Mouse (Mus musculus) stomach, embryonic 16.5 days (tissue): ENCODE data around the gene Kremen1. TPM values are rescaled to one million over a fixed set of nuclear protein-coding genes. Genes with fewer than 3 reads are reported as not detected.

Experiments used
- ATAC-seq: fragments of 200-750 bp; cut with Nextera tagmentation; 2 replicates; pipeline ENCODE4 v1.8.0; 2017; ENCODE audit warnings: moderate number of reproducible peaks, moderate TSS enrichment; ENCODE audit not compliant: insufficient read depth, low FRiP score
- H3K27ac ChIP-seq: fragments of 300-500 bp; sonication (generic); 2 replicates; pipeline ENCODE4 v1.5.1; 2014; ENCODE audit warnings: low read length
- H3K27me3 ChIP-seq: fragments of 300-500 bp; sonication (generic); 2 replicates; pipeline ENCODE4 v1.6.1; 2014; ENCODE audit warnings: low read length, control low read depth, mixed read lengths; ENCODE audit not compliant: control insufficient read depth, insufficient read depth
- H3K36me3 ChIP-seq: fragments of 300-500 bp; sonication (generic); 2 replicates; pipeline ENCODE4 v1.6.1; 2014; ENCODE audit warnings: low read length; ENCODE audit not compliant: control insufficient read depth, insufficient read depth
- H3K4me1 ChIP-seq: fragments of 300-500 bp; sonication (generic); 2 replicates; pipeline ENCODE4 v1.6.1; 2014; ENCODE audit warnings: low read length, control low read depth, mixed read lengths; ENCODE audit not compliant: control insufficient read depth, insufficient read depth
- H3K4me2 ChIP-seq: fragments of 300-500 bp; sonication (generic); 2 replicates; pipeline ENCODE4 v1.6.1; 2014; ENCODE audit warnings: low read depth, low read length, mixed read lengths
- H3K4me3 ChIP-seq: fragments of 300-500 bp; sonication (generic); replicated peaks from 2 replicates; pipeline ENCODE4 v1.5.1; 2014; ENCODE audit warnings: mild to moderate bottlenecking, low read length
- H3K9ac ChIP-seq: fragments of 300-500 bp; sonication (generic); 2 replicates; pipeline ENCODE4 v1.6.1; 2014; ENCODE audit warnings: low read length
- H3K9me3 ChIP-seq: fragments of 300-500 bp; sonication (generic); replicated peaks from 2 replicates; pipeline ENCODE4 v1.6.1; 2016; ENCODE audit warnings: low read length, control low read depth; ENCODE audit not compliant: control insufficient read depth
- WGBS: fragments of 180-500 bp; shearing (Covaris S2); extraction: QIAGEN DNeasy Blood & Tissue Kit; methylation state at CpG from one replicate; pipeline ENCODE4 v1.1.7; 2014; 5-methylcytosine and 5-hydroxymethylcytosine counted together
- polyA plus RNA-seq: library from polyadenylated mRNA; unstranded; fragments of >200 nt; fragmentation: Nextera tagmentation; extraction: Ambion mirVana; gene quantifications from 2 replicates; pipeline ENCODE4 v1.2.1, GENCODE M21; 2015

Kremen1 gene
- polyA plus RNA-seq, 1 experiment from 2014 or later = 24.0 TPM

- Histone ChIP-seq H3K4me1 (peaks cover 14% of the 10 kb centered on the region), H3K4me3 (no peak overlapping the region), H3K9me3 (no peaks in the 10 kb centered on the region), H3K27ac (no peak overlapping the region), H3K36me3 (no peaks in the 10 kb centered on the region; the same call in 1 of the 2 replicates), H3K4me2 (no peak overlapping the region), H3K9ac (no peak overlapping the region), H3K27me3 (no peaks in the 10 kb centered on the region)
- ATAC-seq = no peak
- WGBS = 14% methylated on average over 5 of the region's 5 CpGs
Measured at GRCm38 (mm10) chr11:5290691-5291090, 29.3 kb upstream of the Kremen1 start.

GRCm38 (mm10) chr11:5289826-5290580 is 28.6 kb upstream of the Kremen1 start:
- no peaks in the 10 kb centered on the region; the same call in 1 of the 2 replicates for H3K36me3 ChIP-seq

GRCm38 (mm10) chr11:5283987-5284386 is 22.6 kb upstream of the Kremen1 start:
- Histone ChIP-seq H3K4me2 (no peak overlapping the region), H3K9me3 (no peaks in the 10 kb centered on the region), H3K4me3 (no peak overlapping the region), H3K36me3 (peaks cover 5% of the 10 kb centered on the region), H3K9ac (no peak overlapping the region), H3K27ac (no peak overlapping the region), H3K27me3 (no peaks in the 10 kb centered on the region), H3K4me1 (no peaks in the 10 kb centered on the region; the same call in 1 of the 2 replicates)
- WGBS = 82% methylated on average over 2 of the region's 2 CpGs
- ATAC-seq = no peak

More at GRCm38 (mm10) chr11:5289826-5290580, 28.6 kb upstream of the Kremen1 start:
- H3K9me3 ChIP-seq = no peaks in the 10 kb centered on the region
- 55% methylated on average over 4 of the region's 4 CpGs for WGBS
- no peak overlapping the region for H3K9ac ChIP-seq
- no peak overlapping the region for H3K4me2 ChIP-seq
- ATAC-seq = no peak
- H3K27me3 ChIP-seq = no peaks in the 10 kb centered on the region
- no peak overlapping the region for H3K4me3 ChIP-seq
- H3K4me1 ChIP-seq = peaks cover 14% of the 10 kb centered on the region
- H3K27ac ChIP-seq = no peak overlapping the region

GRCm38 (mm10) chr11:5280932-5281331 is 19.6 kb upstream of the Kremen1 start:
- ATAC-seq = no peak
- H3K4me2 ChIP-seq = no peak overlapping the region
- no peak overlapping the region for H3K9ac ChIP-seq
- H3K9me3 ChIP-seq = no peaks in the 10 kb centered on the region
- H3K27ac ChIP-seq = no peak overlapping the region
- H3K27me3 ChIP-seq = no peaks in the 10 kb centered on the region
- H3K4me1 ChIP-seq = peaks cover 2% of the 10 kb centered on the region; the same call in 1 of the 2 replicates
- 79% methylated on average over 7 of the region's 7 CpGs for WGBS
- H3K36me3 ChIP-seq = peaks cover 5% of the 10 kb centered on the region
- no peak overlapping the region for H3K4me3 ChIP-seq

- peaks cover 5% of the 10 kb centered on the region for H3K36me3 ChIP-seq
- H3K4me2 ChIP-seq = no peak overlapping the region
- H3K9me3 ChIP-seq = no peaks in the 10 kb centered on the region
- H3K4me3 ChIP-seq = no peak overlapping the region
- no peak for ATAC-seq
- peaks cover 2% of the 10 kb centered on the region; the same call in 1 of the 2 replicates for H3K4me1 ChIP-seq
- no peaks in the 10 kb centered on the region for H3K27me3 ChIP-seq
- WGBS = 80% methylated on average over 2 of the region's 2 CpGs
- H3K27ac ChIP-seq = no peak overlapping the region; the same call in 1 of the 2 replicates
- no peak overlapping the region for H3K9ac ChIP-seq
Measured at GRCm38 (mm10) chr11:5278463-5278862, 17.1 kb upstream of the Kremen1 start.

GRCm38 (mm10) chr11:5277307-5277971 is 16.1 kb upstream of the Kremen1 start:
- Histone ChIP-seq H3K9ac (no peak overlapping the region), H3K9me3 (no peaks in the 10 kb centered on the region), H3K4me2 (no peak overlapping the region), H3K4me1 (peaks cover 5% of the 10 kb centered on the region; the same call in 1 of the 2 replicates), H3K36me3 (peaks cover 5% of the 10 kb centered on the region; the same call in 1 of the 2 replicates), H3K27ac (no peak overlapping the region), H3K4me3 (no peak overlapping the region), H3K27me3 (no peaks in the 10 kb centered on the region)
- ATAC-seq = no peak
- WGBS = 82% methylated on average over 5 of the region's 5 CpGs

GRCm38 (mm10) chr11:5275216-5275615 is 13.9 kb upstream of the Kremen1 start:
- Histone ChIP-seq H3K9me3 (no peaks in the 10 kb centered on the region), H3K4me2 (no peak overlapping the region), H3K4me1 (peaks cover 5% of the 10 kb centered on the region; the same call in 1 of the 2 replicates), H3K27ac (no peak overlapping the region), H3K9ac (no peak overlapping the region), H3K36me3 (no peaks in the 10 kb centered on the region), H3K4me3 (no peak overlapping the region), H3K27me3 (no peaks in the 10 kb centered on the region)
- 79% methylated on average over 4 of the region's 4 CpGs for WGBS
- ATAC-seq = no peak

- no peaks in the 10 kb centered on the region for H3K9me3 ChIP-seq
- H3K27ac ChIP-seq = no peak overlapping the region
- no peak for ATAC-seq
- 76% methylated on average over 9 of the region's 9 CpGs for WGBS
- no peak overlapping the region for H3K9ac ChIP-seq
- no peak overlapping the region for H3K4me2 ChIP-seq
- no peaks in the 10 kb centered on the region for H3K27me3 ChIP-seq
- no peak overlapping the region for H3K4me3 ChIP-seq
- H3K4me1 ChIP-seq = 0 out of 2 replicates have a peak, but pooled peaks cover 3% of the 10 kb centered on the region
- no peaks in the 10 kb centered on the region for H3K36me3 ChIP-seq
Measured at GRCm38 (mm10) chr11:5272536-5273234, 11.3 kb upstream of the Kremen1 start.

GRCm38 (mm10) chr11:5272066-5272360 is 10.7 kb upstream of the Kremen1 start:
- no peak for ATAC-seq
- Histone ChIP-seq H3K9me3 (no peaks in the 10 kb centered on the region), H3K4me3 (no peak overlapping the region), H3K9ac (no peak overlapping the region), H3K4me2 (no peak overlapping the region), H3K36me3 (no peaks in the 10 kb centered on the region), H3K27ac (no peak overlapping the region), H3K27me3 (no peaks in the 10 kb centered on the region), H3K4me1 (0 out of 2 replicates have a peak, but pooled peaks cover 3% of the 10 kb centered on the region)
- 51% methylated on average over 4 of the region's 4 CpGs for WGBS
